Mouse (Mus musculus) left cerebral cortex, postnatal 25 days (tissue): ENCODE measurements at regions not wholly inside any gene's neighbourhood (a gene's known extent, or its start where the extent isn't known, plus 50 kb on each side); places are given as distances from the start of the nearest gene placed in this dataset.
A peak's percentile ranks its signal among the peaks of the same experiment; 100 is the strongest.

Experiments
- DNase-seq, 2 experiments: peaks; one replicate each; pipeline ENCODE4 v3.0.0; 2022; ENCODE audit warnings: low spot score in 2 of 2, mixed read lengths in 1 of 2
- intact Hi-C: fragments of 180-260 bp; cut with DNase I; formaldehyde crosslinking; loops from one replicate; pipeline ENCODE4 v1.15.1; 2025

- intact Hi-C loops, result no loop called here
- peak in 1 of 2 experiments; percentile 2 for DNase-seq
These were observed 162.4 kb downstream of the Sim1 start for GRCm38 (mm10) chr10:51056950-51057349.

GRCm38 (mm10) chr10:51058333-51058732, 163.8 kb downstream of the Sim1 start:
- intact Hi-C loops, result no loop called here

DNA sequence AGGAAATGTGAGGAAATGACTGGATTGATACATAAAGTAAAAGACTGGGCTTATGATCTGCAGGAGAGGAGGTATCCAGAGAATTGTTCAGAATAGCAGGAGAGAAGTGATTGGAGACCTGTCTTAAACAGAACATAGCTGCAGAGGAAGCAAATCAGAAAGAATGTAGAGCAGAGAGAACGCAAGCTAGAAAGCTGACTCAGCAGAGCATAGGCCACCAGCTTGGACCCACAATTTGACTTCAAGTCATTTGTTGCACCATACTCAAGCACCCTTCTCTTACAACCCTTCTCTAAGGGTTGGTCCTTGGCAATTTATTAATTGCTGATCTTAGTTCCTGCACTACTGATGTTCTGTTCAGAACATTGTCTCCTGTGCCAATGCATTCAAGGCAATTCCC, 207.0 kb downstream of the Sim1 start:
- intact Hi-C loops, result no loop called here
- DNase-seq, result no peak

More at GRCm38 (mm10) chr10:51058333-51058732, 163.8 kb downstream of the Sim1 start:
- DNase-seq, result no peak

GRCm38 (mm10) chr10:51151833-51152232, 257.3 kb downstream of the Sim1 start:
- DNase-seq, result no peak
- intact Hi-C loops, result no loop called here

GRCm38 (mm10) chr10:51153484-51153985, 259.0 kb downstream of the Sim1 start:
- intact Hi-C loops, result no loop called here
- DNase-seq, result no peak

DNA sequence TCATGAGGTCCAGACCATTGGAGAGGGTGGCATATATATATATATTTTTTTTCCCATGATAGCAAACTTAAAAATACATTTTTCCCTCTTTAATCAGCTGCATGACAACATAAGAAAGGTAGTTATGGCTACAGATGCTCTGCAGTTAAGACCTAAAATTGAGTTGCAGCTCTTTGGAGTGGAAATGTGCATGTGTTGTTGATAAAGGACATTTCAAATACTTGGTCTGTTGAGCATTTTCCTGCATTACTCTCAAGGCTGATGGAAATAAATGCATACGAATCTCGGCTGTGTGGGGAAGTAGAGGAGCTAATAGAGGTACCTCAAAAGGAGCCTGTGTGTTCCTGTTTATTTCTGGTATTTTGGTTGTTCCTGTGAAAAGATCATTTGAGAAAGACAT, 259.5 kb downstream of the Sim1 start:
- intact Hi-C loops, result no loop called here
- DNase-seq, result no peak

- intact Hi-C loops, result no loop called here
- no peak for DNase-seq
These were observed 260.2 kb downstream of the Sim1 start for GRCm38 (mm10) chr10:51154743-51155142.

GRCm38 (mm10) chr10:51173619-51174018, 279.1 kb downstream of the Sim1 start:
- intact Hi-C loops, result no loop called here
- DNase-seq, result no peak

DNA sequence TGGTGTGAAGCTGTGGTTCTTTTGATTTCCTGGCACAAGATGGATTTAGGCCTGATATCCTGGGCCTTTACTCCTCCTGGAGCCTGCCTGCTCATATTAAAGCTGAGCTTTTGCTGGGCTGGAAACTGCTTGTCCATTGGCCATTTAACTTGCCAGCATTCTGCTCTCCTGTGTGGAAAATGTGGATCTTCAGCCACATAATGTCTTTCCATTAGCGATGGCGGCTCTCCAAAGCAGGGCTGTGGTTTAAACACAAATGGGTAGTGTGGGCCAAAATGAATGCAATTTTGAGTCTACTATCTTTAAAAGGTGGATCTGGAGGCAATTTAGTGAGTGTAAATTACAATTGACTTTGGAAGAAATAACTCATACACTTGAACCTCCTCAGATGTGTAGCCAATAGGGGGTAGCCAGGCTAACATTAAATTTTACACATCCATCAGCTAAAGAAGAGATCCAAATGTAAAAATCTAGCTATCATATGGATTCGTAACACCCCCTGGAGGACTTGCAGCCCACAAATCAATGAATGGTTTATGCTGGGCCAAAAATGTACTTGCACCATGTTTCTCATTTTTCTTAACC, 281.5 kb downstream of the Sim1 start:
- intact Hi-C loops, result no loop called here
- no peak for DNase-seq

GRCm38 (mm10) chr10:51176692-51177091, 282.1 kb downstream of the Sim1 start:
- intact Hi-C loops, result no loop called here
- DNase-seq, result no peak

DNA sequence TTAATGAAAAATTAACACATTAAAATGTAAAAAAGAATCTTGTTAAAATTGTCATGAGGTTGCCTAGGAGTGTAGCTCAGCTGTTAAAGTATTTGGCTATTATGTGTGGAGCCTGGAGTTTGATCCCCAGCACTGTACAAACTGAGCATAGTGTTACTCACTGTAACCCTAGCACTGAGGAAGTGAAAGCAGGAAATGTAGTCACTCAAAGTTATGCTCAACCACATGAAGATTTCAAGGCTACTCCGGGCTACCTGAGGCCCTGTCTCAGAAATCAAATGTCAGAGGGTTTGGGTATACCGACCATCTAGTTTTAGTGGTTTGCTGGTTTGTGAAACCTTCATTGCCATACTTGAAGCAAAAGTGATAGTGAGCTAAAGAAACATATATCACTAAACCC, 287.2 kb downstream of the Sim1 start:
- DNase-seq, result no peak
- intact Hi-C loops, result no loop called here

- intact Hi-C loops, result no loop called here
- DNase-seq, result no peak
These were observed 288.9 kb upstream of the Gm49339 start for GRCm38 (mm10) chr10:51191407-51192059.

- intact Hi-C loops, result no loop called here
- DNase-seq, result peak in 1 of 2 experiments; percentile 1
These were observed 260.9 kb upstream of the Gm49339 start for GRCm38 (mm10) chr10:51219481-51219880.

GRCm38 (mm10) chr10:51233592-51233991, 246.8 kb upstream of the Gm49339 start:
- intact Hi-C loops, result no loop called here

DNA sequence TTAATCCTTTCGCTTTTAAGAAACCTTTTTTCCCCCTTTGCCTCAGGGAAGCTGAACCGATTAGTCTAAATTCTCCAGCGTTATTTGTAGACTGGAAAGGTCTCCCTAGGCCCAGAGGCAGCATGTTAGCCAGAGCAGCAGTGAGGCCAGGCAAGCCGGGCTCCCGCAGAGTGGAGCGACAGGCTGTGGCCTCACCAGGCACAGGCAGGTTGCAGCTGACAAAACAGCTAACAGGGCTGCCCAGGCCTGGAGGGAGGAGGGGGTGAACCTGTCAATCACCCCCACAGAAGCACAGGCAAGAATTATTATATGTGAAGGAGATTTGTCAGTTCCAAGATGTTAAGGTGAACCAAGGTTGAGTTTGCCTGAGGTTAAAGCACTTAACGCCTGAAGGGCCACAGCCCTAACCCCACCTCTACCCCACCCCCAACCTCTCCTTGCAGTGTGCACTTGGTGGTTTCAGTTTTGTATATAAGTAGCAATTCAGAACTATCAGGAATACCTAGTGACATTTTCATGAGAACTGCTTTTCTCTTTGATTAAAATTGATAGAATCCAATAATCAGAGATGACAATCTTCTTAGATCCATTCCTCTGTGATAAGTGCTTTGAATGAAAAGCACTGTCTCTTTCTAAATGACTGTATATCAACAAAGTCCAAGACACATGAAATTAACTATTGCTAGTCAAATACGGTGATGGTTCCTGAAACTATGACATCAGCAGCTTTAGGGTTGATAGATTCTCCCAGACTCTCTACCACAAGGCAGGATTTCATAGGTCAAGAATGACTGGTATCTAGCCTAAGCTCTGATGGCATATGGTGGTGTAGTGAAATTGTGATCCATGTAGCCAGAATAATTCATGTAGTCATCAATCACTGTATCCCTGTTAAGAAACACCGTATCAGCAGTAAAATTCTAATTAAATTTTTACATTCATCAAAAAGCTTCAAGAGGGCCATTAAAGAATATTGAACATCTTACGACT, 244.5 kb upstream of the Gm49339 start:
- intact Hi-C loops, result no loop called here

More at GRCm38 (mm10) chr10:51233592-51233991, 246.8 kb upstream of the Gm49339 start:
- no peak for DNase-seq

DNA sequence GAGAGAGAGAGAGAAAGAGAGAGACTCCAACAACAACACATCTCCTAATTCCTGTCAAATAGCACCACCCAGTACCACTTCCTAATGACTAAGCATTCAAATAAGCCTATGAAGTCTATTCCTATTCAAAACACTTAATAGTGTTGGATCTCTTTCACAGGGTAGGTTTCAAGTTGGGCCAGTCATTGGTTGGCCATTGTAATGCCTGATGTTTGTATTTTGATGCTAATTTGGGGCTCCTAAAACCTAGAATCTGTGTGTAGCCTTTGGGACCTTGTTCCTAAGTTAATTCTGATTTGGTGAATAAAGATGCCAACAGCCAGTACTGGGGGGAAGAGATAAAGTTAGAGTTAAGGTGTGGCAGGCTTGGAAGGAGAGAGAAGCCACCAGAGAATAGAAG, 242.3 kb upstream of the Gm49339 start:
- DNase-seq, result no peak
- intact Hi-C loops, result no loop called here

More for the DNA sequence above, 244.5 kb upstream of the Gm49339 start:
- DNase-seq, result no peak

GRCm38 (mm10) chr10:51253439-51253838, 227.0 kb upstream of the Gm49339 start:
- intact Hi-C loops, result no loop called here

DNA sequence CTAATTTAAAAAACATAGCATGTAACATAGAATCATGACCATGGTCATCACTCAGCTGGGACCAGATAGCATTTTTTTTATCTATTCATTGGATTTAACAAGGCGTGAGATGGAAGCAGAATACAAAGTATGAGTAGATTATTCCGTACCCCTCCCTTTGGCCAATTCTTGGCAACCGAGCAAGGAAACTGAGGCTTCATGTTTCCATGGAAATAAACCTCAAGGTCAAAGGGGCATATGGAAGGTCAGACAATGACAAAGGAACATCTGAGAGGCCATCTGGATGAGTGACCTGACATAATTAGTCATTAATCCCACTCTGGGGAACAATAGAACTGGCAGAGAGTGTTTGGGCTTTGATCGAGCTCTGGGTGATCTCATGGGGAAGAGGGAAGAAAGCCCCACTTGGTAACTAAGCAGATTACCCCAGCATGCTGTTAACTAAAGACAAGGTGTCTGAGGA, 222.8 kb upstream of the Gm49339 start:
- DNase-seq, result no peak
- intact Hi-C loops, result no loop called here

More at GRCm38 (mm10) chr10:51253439-51253838, 227.0 kb upstream of the Gm49339 start:
- DNase-seq, result no peak

DNA sequence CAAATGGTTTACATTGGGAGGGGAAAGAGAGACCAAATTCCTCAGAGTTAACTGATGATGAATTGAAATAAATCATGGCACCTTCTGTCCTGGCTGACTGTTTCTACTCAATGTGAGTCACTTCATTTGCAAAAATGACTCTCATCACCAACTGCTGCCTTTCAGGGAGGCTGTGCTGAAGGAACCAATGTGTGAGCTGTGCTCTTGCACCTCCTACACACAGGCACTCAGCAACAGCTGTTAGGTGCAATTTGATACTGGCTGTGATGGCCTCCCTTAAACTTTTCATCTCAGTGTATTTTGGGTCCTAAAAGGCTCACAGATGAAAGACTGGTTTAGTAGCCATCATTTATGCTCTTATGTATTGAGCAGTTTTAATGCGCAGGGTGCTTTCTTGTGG, 209.0 kb upstream of the Gm49339 start:
- DNase-seq, result peak; percentile 45 to 94
- intact Hi-C loops, result loop anchor here (5.0 kb wide), 1 partner anchor 369 kb away; no protein-coding TSS in a partner anchor

DNA sequence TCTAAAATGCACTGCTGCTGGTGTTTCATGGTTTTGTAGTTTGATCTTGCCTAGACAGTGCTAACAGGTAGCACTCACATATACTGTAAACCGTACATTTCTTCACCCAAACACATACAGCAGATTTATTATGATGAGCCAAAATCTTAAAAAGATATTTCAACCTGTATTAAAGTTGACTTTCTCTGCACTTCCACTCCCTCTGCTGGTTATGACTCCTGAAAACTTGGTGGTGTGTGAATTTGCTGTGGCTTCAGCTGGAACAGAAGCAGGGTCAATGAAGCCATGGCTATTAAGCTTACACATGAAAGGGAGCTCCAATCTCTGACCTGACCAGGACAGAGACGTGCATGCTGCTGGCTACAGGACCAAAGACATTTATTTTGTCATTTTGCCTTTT, 202.2 kb upstream of the Gm49339 start:
- DNase-seq, result no peak
- intact Hi-C loops, result no loop called here
